Mouse (Mus musculus): ENCODE results near the gene Gas2l3.

The Gas2l3 gene

GRCm38 (mm10) chr10:89461856-89462507, 18.2 kb upstream of the Gas2l3 start:
- no peaks in the 10 kb centered on the region for H3K27me3 ChIP-seq (ENCODE audit: control insufficient read depth, insufficient read depth, low read length, poor library complexity, severe bottlenecking)
- H3K36me3 ChIP-seq (ENCODE audit: control insufficient read depth, insufficient read depth, low read length, poor library complexity, severe bottlenecking): no peaks in the 10 kb centered on the region
- peak; percentile 86 for DNase-seq (ENCODE audit: low read depth, low spot score)

GRCm38 (mm10) chr10:89460972-89461371, 17.2 kb upstream of the Gas2l3 start:
- Histone ChIP-seq H3K27me3 (ENCODE audit: control insufficient read depth, insufficient read depth, low read length, poor library complexity, severe bottlenecking) (no peaks in the 10 kb centered on the region), H3K36me3 (ENCODE audit: control insufficient read depth, insufficient read depth, low read length, poor library complexity, severe bottlenecking) (no peaks in the 10 kb centered on the region)
- DNase-seq (ENCODE audit: low read depth, low spot score): no peak

GRCm38 (mm10) chr10:89458770-89459169, 15.0 kb upstream of the Gas2l3 start:
- Histone ChIP-seq H3K36me3 (ENCODE audit: control insufficient read depth, insufficient read depth, low read length, poor library complexity, severe bottlenecking) (no peaks in the 10 kb centered on the region), H3K27me3 (ENCODE audit: control insufficient read depth, insufficient read depth, low read length, poor library complexity, severe bottlenecking) (no peaks in the 10 kb centered on the region)
- no peak for DNase-seq (ENCODE audit: low read depth, low spot score)

- Histone ChIP-seq H3K36me3 (ENCODE audit: control insufficient read depth, insufficient read depth, low read length, poor library complexity, severe bottlenecking) (no peaks in the 10 kb centered on the region), H3K27me3 (ENCODE audit: control insufficient read depth, insufficient read depth, low read length, poor library complexity, severe bottlenecking) (no peaks in the 10 kb centered on the region)
- DNase-seq (ENCODE audit: low read depth, low spot score): peak; percentile 32
Observed at GRCm38 (mm10) chr10:89453794-89454193, 10.0 kb upstream of the Gas2l3 start.

- DNase-seq (ENCODE audit: low read depth, low spot score): no peak
- no peaks in the 10 kb centered on the region for H3K27me3 ChIP-seq (ENCODE audit: control insufficient read depth, insufficient read depth, low read length, poor library complexity, severe bottlenecking)
- no peaks in the 10 kb centered on the region for H3K36me3 ChIP-seq (ENCODE audit: control insufficient read depth, insufficient read depth, low read length, poor library complexity, severe bottlenecking)
Observed at GRCm38 (mm10) chr10:89453068-89453641, 9.4 kb upstream of the Gas2l3 start.

GRCm38 (mm10) chr10:89450411-89450810, 6.6 kb upstream of the Gas2l3 start:
- no peak for DNase-seq (ENCODE audit: low read depth, low spot score)
- no peaks in the 10 kb centered on the region for H3K36me3 ChIP-seq (ENCODE audit: control insufficient read depth, insufficient read depth, low read length, poor library complexity, severe bottlenecking)
- H3K27me3 ChIP-seq (ENCODE audit: control insufficient read depth, insufficient read depth, low read length, poor library complexity, severe bottlenecking): no peaks in the 10 kb centered on the region

- no peak for DNase-seq (ENCODE audit: low read depth, low spot score)
Observed at GRCm38 (mm10) chr10:89444381-89444780, 614 bp upstream of the Gas2l3 start.

GRCm38 (mm10) chr10:89443115-89443622, 598 bp downstream of the Gas2l3 start:
- H3K27me3 ChIP-seq (ENCODE audit: control insufficient read depth, insufficient read depth, low read length, poor library complexity, severe bottlenecking): no peaks in the 10 kb centered on the region
- H3K36me3 ChIP-seq (ENCODE audit: control insufficient read depth, insufficient read depth, low read length, poor library complexity, severe bottlenecking): no peaks in the 10 kb centered on the region
- no peak for DNase-seq (ENCODE audit: low read depth, low spot score)

More at GRCm38 (mm10) chr10:89444381-89444780, 614 bp upstream of the Gas2l3 start:
- no peaks in the 10 kb centered on the region for H3K36me3 ChIP-seq (ENCODE audit: control insufficient read depth, insufficient read depth, low read length, poor library complexity, severe bottlenecking)
- H3K27me3 ChIP-seq (ENCODE audit: control insufficient read depth, insufficient read depth, low read length, poor library complexity, severe bottlenecking): no peaks in the 10 kb centered on the region

- no peaks in the 10 kb centered on the region for H3K36me3 ChIP-seq (ENCODE audit: control insufficient read depth, insufficient read depth, low read length, poor library complexity, severe bottlenecking)
- peak; percentile 15 for DNase-seq (ENCODE audit: low read depth, low spot score)
- no peaks in the 10 kb centered on the region for H3K27me3 ChIP-seq (ENCODE audit: control insufficient read depth, insufficient read depth, low read length, poor library complexity, severe bottlenecking)
Observed at GRCm38 (mm10) chr10:89442640-89443039, 1.1 kb downstream of the Gas2l3 start.

GRCm38 (mm10) chr10:89441961-89442360, 1.8 kb downstream of the Gas2l3 start:
- Histone ChIP-seq H3K36me3 (ENCODE audit: control insufficient read depth, insufficient read depth, low read length, poor library complexity, severe bottlenecking) (no peaks in the 10 kb centered on the region), H3K27me3 (ENCODE audit: control insufficient read depth, insufficient read depth, low read length, poor library complexity, severe bottlenecking) (no peaks in the 10 kb centered on the region)
- DNase-seq (ENCODE audit: low read depth, low spot score): no peak

- no peak for DNase-seq (ENCODE audit: low read depth, low spot score)
- Histone ChIP-seq H3K36me3 (ENCODE audit: control insufficient read depth, insufficient read depth, low read length, poor library complexity, severe bottlenecking) (no peaks in the 10 kb centered on the region), H3K27me3 (ENCODE audit: control insufficient read depth, insufficient read depth, low read length, poor library complexity, severe bottlenecking) (no peaks in the 10 kb centered on the region)
Observed at GRCm38 (mm10) chr10:89439380-89439779, 4.4 kb downstream of the Gas2l3 start.

GRCm38 (mm10) chr10:89437996-89438395, 5.8 kb downstream of the Gas2l3 start:
- no peaks in the 10 kb centered on the region for H3K36me3 ChIP-seq (ENCODE audit: control insufficient read depth, insufficient read depth, low read length, poor library complexity, severe bottlenecking)
- H3K27me3 ChIP-seq (ENCODE audit: control insufficient read depth, insufficient read depth, low read length, poor library complexity, severe bottlenecking): no peaks in the 10 kb centered on the region
- no peak for DNase-seq (ENCODE audit: low read depth, low spot score)

- Histone ChIP-seq H3K27me3 (ENCODE audit: control insufficient read depth, insufficient read depth, low read length, poor library complexity, severe bottlenecking) (no peaks in the 10 kb centered on the region), H3K36me3 (ENCODE audit: control insufficient read depth, insufficient read depth, low read length, poor library complexity, severe bottlenecking) (no peaks in the 10 kb centered on the region)
- DNase-seq (ENCODE audit: low read depth, low spot score): no peak
Observed at GRCm38 (mm10) chr10:89437472-89437871, 6.3 kb downstream of the Gas2l3 start.

- no peaks in the 10 kb centered on the region for H3K27me3 ChIP-seq (ENCODE audit: control insufficient read depth, insufficient read depth, low read length, poor library complexity, severe bottlenecking)
- no peak for DNase-seq (ENCODE audit: low read depth, low spot score)
- H3K36me3 ChIP-seq (ENCODE audit: control insufficient read depth, insufficient read depth, low read length, poor library complexity, severe bottlenecking): no peaks in the 10 kb centered on the region
Observed at GRCm38 (mm10) chr10:89435920-89436319, 7.8 kb downstream of the Gas2l3 start.

GRCm38 (mm10) chr10:89435413-89435812, 8.4 kb downstream of the Gas2l3 start:
- H3K36me3 ChIP-seq (ENCODE audit: control insufficient read depth, insufficient read depth, low read length, poor library complexity, severe bottlenecking): no peaks in the 10 kb centered on the region
- no peak for DNase-seq (ENCODE audit: low read depth, low spot score)
- no peaks in the 10 kb centered on the region for H3K27me3 ChIP-seq (ENCODE audit: control insufficient read depth, insufficient read depth, low read length, poor library complexity, severe bottlenecking)
